Mouse (Mus musculus): Measurements from ENCODE around the gene Cnn2. TPM values are rescaled to one million over a fixed set of nuclear protein-coding genes. Genes with fewer than 3 reads are reported as not detected.

Gene Cnn2
- polyA plus RNA-seq, 1 experiment from 2014 or later, result 221 TPM

- WGBS, result 2% methylated on average over 16 of the region's 21 CpGs
- DNase-seq (ENCODE audit: low spot score) (peak; percentile 78), ATAC-seq (ENCODE audit: low FRiP score) (peak; percentile 13; the same call in 1 of the 2 replicates)
- Histone ChIP-seq H3K27me3 (ENCODE audit: control insufficient read depth, insufficient read depth, low read length) (peaks cover 20% of the 10 kb centered on the region), H3K27ac (ENCODE audit: low read depth, low read length) (peak overlapping the region; percentile 92), H3K9me3 (ENCODE audit: control insufficient read depth, low read length) (no peaks in the 10 kb centered on the region), H3K4me2 (replicated peaks; ENCODE audit: low read depth, low read length) (peak overlapping the region; percentile 73), H3K4me3 (ENCODE audit: low read depth, low read length) (peak overlapping the region; percentile 66), H3K4me1 (replicated peaks; ENCODE audit: control insufficient read depth, insufficient read depth, low read length) (peaks cover 9% of the 10 kb centered on the region), H3K36me3 (ENCODE audit: control insufficient read depth, insufficient read depth, low read length) (peaks cover 6% of the 10 kb centered on the region; the same call in 1 of the 2 replicates), H3K9ac (ENCODE audit: low read depth, low read length) (peak overlapping the region; percentile 86)
Measured at GRCm38 (mm10) chr10:79983670-79984069, 4.7 kb upstream of the Cnn2 start.

- ATAC-seq (ENCODE audit: low FRiP score) (peak; percentile 80), DNase-seq (ENCODE audit: low spot score) (peak; percentile 90)
- Histone ChIP-seq H3K9me3 (ENCODE audit: control insufficient read depth, low read length) (no peaks in the 10 kb centered on the region), H3K4me3 (ENCODE audit: low read depth, low read length) (peak within 1 kb of the TSS; percentile 66), H3K9ac (ENCODE audit: low read depth, low read length) (peak within 1 kb of the TSS; percentile 86), H3K36me3 (ENCODE audit: control insufficient read depth, insufficient read depth, low read length) (no peaks in the 10 kb centered on the region), H3K4me2 (replicated peaks; ENCODE audit: low read depth, low read length) (peak within 1 kb of the TSS; percentile 73), H3K27me3 (ENCODE audit: control insufficient read depth, insufficient read depth, low read length) (peaks cover 26% of the 10 kb centered on the region), H3K27ac (ENCODE audit: low read depth, low read length) (peak within 1 kb of the TSS; percentile 92), H3K4me1 (replicated peaks; ENCODE audit: control insufficient read depth, insufficient read depth, low read length) (peaks cover 10% of the 10 kb centered on the region)
- WGBS, result 0% methylated on average over 41 of the region's 49 CpGs
Measured at GRCm38 (mm10) chr10:79984195-79984816, 4.1 kb upstream of the Cnn2 start, which contains the start of gene Tmem259. TSS of gene Tmem259 (minus strand) at chr10:79984330.

GRCm38 (mm10) chr10:79984871-79985270, 3.5 kb upstream of the Cnn2 start:
- peak overlapping the region; percentile 65 for H3K4me2 ChIP-seq (replicated peaks; ENCODE audit: low read depth, low read length)
- DNase-seq (ENCODE audit: low spot score) (peak; percentile 95), ATAC-seq (ENCODE audit: low FRiP score) (peak; percentile 94)
- peak overlapping the region; percentile 66 for H3K4me3 ChIP-seq (ENCODE audit: low read depth, low read length)
- peaks cover 10% of the 10 kb centered on the region for H3K4me1 ChIP-seq (replicated peaks; ENCODE audit: control insufficient read depth, insufficient read depth, low read length)
- H3K27ac ChIP-seq (ENCODE audit: low read depth, low read length), result peak overlapping the region; percentile 92
- H3K36me3 ChIP-seq (ENCODE audit: control insufficient read depth, insufficient read depth, low read length), result no peaks in the 10 kb centered on the region
- H3K9me3 ChIP-seq (ENCODE audit: control insufficient read depth, low read length), result no peaks in the 10 kb centered on the region
- peaks cover 32% of the 10 kb centered on the region for H3K27me3 ChIP-seq (ENCODE audit: control insufficient read depth, insufficient read depth, low read length)
- WGBS, result under 1% methylated on average over 22 of the region's 22 CpGs
- peak overlapping the region; percentile 56 for H3K9ac ChIP-seq (ENCODE audit: low read depth, low read length)

- peaks cover 35% of the 10 kb centered on the region for H3K27me3 ChIP-seq (ENCODE audit: control insufficient read depth, insufficient read depth, low read length)
- no peaks in the 10 kb centered on the region for H3K36me3 ChIP-seq (ENCODE audit: control insufficient read depth, insufficient read depth, low read length)
- peak overlapping the region; percentile 92 for H3K27ac ChIP-seq (ENCODE audit: low read depth, low read length)
- peak overlapping the region; percentile 56 for H3K9ac ChIP-seq (ENCODE audit: low read depth, low read length)
- ATAC-seq (ENCODE audit: low FRiP score), result no peak
- H3K4me3 ChIP-seq (ENCODE audit: low read depth, low read length), result peak overlapping the region; percentile 66
- peak overlapping the region; percentile 65 for H3K4me2 ChIP-seq (replicated peaks; ENCODE audit: low read depth, low read length)
- 4% methylated on average over 35 of the region's 35 CpGs for WGBS
- peaks cover 10% of the 10 kb centered on the region for H3K4me1 ChIP-seq (replicated peaks; ENCODE audit: control insufficient read depth, insufficient read depth, low read length)
- H3K9me3 ChIP-seq (ENCODE audit: control insufficient read depth, low read length), result no peaks in the 10 kb centered on the region
- DNase-seq (ENCODE audit: low spot score), result peak; percentile 71
Measured at GRCm38 (mm10) chr10:79985334-79986231, 2.8 kb upstream of the Cnn2 start.

GRCm38 (mm10) chr10:79986232-79986878, 2.0 kb upstream of the Cnn2 start:
- Histone ChIP-seq H3K4me3 (ENCODE audit: low read depth, low read length) (peak overlapping the region; percentile 66), H3K36me3 (ENCODE audit: control insufficient read depth, insufficient read depth, low read length) (no peaks in the 10 kb centered on the region), H3K27me3 (ENCODE audit: control insufficient read depth, insufficient read depth, low read length) (peaks cover 38% of the 10 kb centered on the region), H3K9ac (ENCODE audit: low read depth, low read length) (0 out of 2 replicates have a peak overlapping the region, but pooled peaks have one; percentile 49), H3K4me1 (replicated peaks; ENCODE audit: control insufficient read depth, insufficient read depth, low read length) (peaks cover 10% of the 10 kb centered on the region), H3K9me3 (ENCODE audit: control insufficient read depth, low read length) (no peaks in the 10 kb centered on the region), H3K27ac (ENCODE audit: low read depth, low read length) (no peak overlapping the region), H3K4me2 (replicated peaks; ENCODE audit: low read depth, low read length) (peak overlapping the region; percentile 65)
- no peak for DNase-seq (ENCODE audit: low spot score)
- 49% methylated on average over 6 of the region's 6 CpGs for WGBS
- no peak for ATAC-seq (ENCODE audit: low FRiP score)

- WGBS, result 4% methylated on average over 11 of the region's 11 CpGs
- H3K27me3 ChIP-seq (ENCODE audit: control insufficient read depth, insufficient read depth, low read length), result peaks cover 38% of the 10 kb centered on the region
- H3K9ac ChIP-seq (ENCODE audit: low read depth, low read length), result no peak overlapping the region
- H3K36me3 ChIP-seq (ENCODE audit: control insufficient read depth, insufficient read depth, low read length), result no peaks in the 10 kb centered on the region
- H3K4me3 ChIP-seq (ENCODE audit: low read depth, low read length), result no peak overlapping the region
- H3K4me2 ChIP-seq (replicated peaks; ENCODE audit: low read depth, low read length), result no peak overlapping the region
- peaks cover 10% of the 10 kb centered on the region for H3K4me1 ChIP-seq (replicated peaks; ENCODE audit: control insufficient read depth, insufficient read depth, low read length)
- peak; percentile 90 for DNase-seq (ENCODE audit: low spot score)
- no peak for ATAC-seq (ENCODE audit: low FRiP score)
- H3K27ac ChIP-seq (ENCODE audit: low read depth, low read length), result 0 out of 2 replicates have a peak overlapping the region, but pooled peaks have one; percentile 7
- no peaks in the 10 kb centered on the region for H3K9me3 ChIP-seq (ENCODE audit: control insufficient read depth, low read length)
Measured at GRCm38 (mm10) chr10:79986963-79987362, 1.4 kb upstream of the Cnn2 start.

- Histone ChIP-seq H3K27me3 (ENCODE audit: control insufficient read depth, insufficient read depth, low read length) (peaks cover 38% of the 10 kb centered on the region), H3K9ac (ENCODE audit: low read depth, low read length) (peak overlapping the region; percentile 17; the same call in 1 of the 2 replicates), H3K36me3 (ENCODE audit: control insufficient read depth, insufficient read depth, low read length) (no peaks in the 10 kb centered on the region), H3K9me3 (ENCODE audit: control insufficient read depth, low read length) (no peaks in the 10 kb centered on the region), H3K27ac (ENCODE audit: low read depth, low read length) (0 out of 2 replicates have a peak overlapping the region, but pooled peaks have one; percentile 31), H3K4me1 (replicated peaks; ENCODE audit: control insufficient read depth, insufficient read depth, low read length) (peaks cover 10% of the 10 kb centered on the region), H3K4me2 (replicated peaks; ENCODE audit: low read depth, low read length) (peak overlapping the region; percentile 38), H3K4me3 (ENCODE audit: low read depth, low read length) (peak overlapping the region; percentile 40)
- DNase-seq (ENCODE audit: low spot score) (no peak), ATAC-seq (ENCODE audit: low FRiP score) (no peak)
- 11% methylated on average over 27 of the region's 27 CpGs for WGBS
Measured at GRCm38 (mm10) chr10:79987771-79988505, 446 bp upstream of the Cnn2 start.

All from hindbrain, embryonic 11.5 days (tissue).